Mouse (Mus musculus) spleen, postnatal 14 days (tissue): ENCODE measurements around the gene Plvap.

Source experiments
- DNase-seq, 2 experiments: peaks; one replicate each; pipeline ENCODE4 v3.0.0; 2021 to 2022; ENCODE audit warnings: low spot score in 2 of 2

Plvap gene

GRCm38 (mm10) chr8:71487691-71488445 is 23.7 kb downstream of the Plvap start, which contains the start of gene Gtpbp3:
Gtpbp3 (plus strand) TSS chr8:71488103.
- DNase-seq: peak; percentile 62 to 66

GRCm38 (mm10) chr8:71486136-71486529 is 25.4 kb downstream of the Plvap start:
- DNase-seq: no peak

GRCm38 (mm10) chr8:71485142-71486135 is 26.1 kb downstream of the Plvap start, which contains the start of gene Ano8:
Ano8 (minus strand) TSS chr8:71485963.
- DNase-seq: peak; percentile 64 to 68

GRCm38 (mm10) chr8:71484736-71485135 is 26.8 kb downstream of the Plvap start:
- no peak for DNase-seq

- no peak for DNase-seq
Observed at GRCm38 (mm10) chr8:71483932-71484331, 27.6 kb downstream of the Plvap start.

- no peak for DNase-seq
Observed at GRCm38 (mm10) chr8:71478943-71479342, 32.6 kb downstream of the Plvap start.

- no peak for DNase-seq
Observed at GRCm38 (mm10) chr8:71477196-71477845, 34.2 kb downstream of the Plvap start.

- DNase-seq: peak; percentile 56 to 69
Observed at GRCm38 (mm10) chr8:71476099-71476940, 35.2 kb downstream of the Plvap start.

GRCm38 (mm10) chr8:71475702-71476075 is 35.9 kb downstream of the Plvap start:
- no peak for DNase-seq

GRCm38 (mm10) chr8:71474785-71475701 is 36.5 kb downstream of the Plvap start:
- no peak for DNase-seq

- no peak for DNase-seq
Observed at GRCm38 (mm10) chr8:71474344-71474743, 37.2 kb downstream of the Plvap start.

- DNase-seq: no peak
Observed at GRCm38 (mm10) chr8:71472601-71473386, 38.8 kb downstream of the Plvap start.

GRCm38 (mm10) chr8:71471861-71472260 is 39.7 kb downstream of the Plvap start:
- no peak for DNase-seq

GRCm38 (mm10) chr8:71470913-71471255 is 40.7 kb downstream of the Plvap start:
- no peak for DNase-seq

- no peak for DNase-seq
Observed at GRCm38 (mm10) chr8:71470146-71470912, 41.2 kb downstream of the Plvap start.

GRCm38 (mm10) chr8:71469411-71469810 is 42.1 kb downstream of the Plvap start:
- no peak for DNase-seq

- peak; percentile 91 to 92 for DNase-seq
Observed at GRCm38 (mm10) chr8:71468916-71469315, 42.6 kb downstream of the Plvap start, which contains the start of gene Dda1. Dda1 (plus strand) TSS chr8:71469199.

- no peak for DNase-seq
Observed at GRCm38 (mm10) chr8:71468001-71468400, 43.6 kb downstream of the Plvap start.
